Comparison of ENCODE assay signal across 8 mouse cellular contexts in the genomic region with DNA sequence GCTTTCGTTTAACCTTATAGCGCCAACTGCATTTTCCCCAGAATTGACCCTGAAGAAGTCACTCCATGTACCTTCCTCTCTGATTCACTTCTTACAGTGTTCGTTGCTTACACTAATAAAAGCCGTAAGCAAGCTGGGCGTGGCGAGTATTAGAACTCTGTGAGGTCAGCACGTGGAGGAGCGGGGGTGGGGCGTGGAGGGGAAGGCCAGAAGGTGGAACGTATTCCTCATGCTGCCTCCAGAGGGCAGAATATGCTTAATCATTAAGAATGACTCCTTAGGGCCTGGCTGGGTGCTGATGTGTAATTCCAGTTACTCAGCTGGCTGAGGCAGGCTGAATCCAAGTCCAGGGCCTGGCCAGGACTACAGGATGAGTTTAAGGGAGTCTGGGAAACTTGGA.
DNase-seq lines count a peak whose midpoint lies in the region; ATAC-seq and TF ChIP-seq lines count a peak whose summit lies in the region.

No protein-coding gene starts in this region.

- peak overlapping the region; percentile 53 for H3K4me2 ChIP-seq in hindbrain, embryonic 16.5 days (ENCODE audit: low read length)
- peak overlapping the region; percentile 42 for H3K4me2 ChIP-seq in midbrain, postnatal 0 days (ENCODE audit: low read depth, low read length, poor library complexity, severe bottlenecking)
- peak overlapping the region; percentile 48 for H3K4me2 ChIP-seq in stomach, embryonic 15.5 days

- H3K4me1 ChIP-seq in hindbrain, embryonic 16.5 days (ENCODE audit: control insufficient read depth, insufficient read depth, low read depth, low read length): no peaks in the 10 kb centered on the region
- H3K4me1 ChIP-seq in midbrain, postnatal 0 days (ENCODE audit: insufficient read depth, low read length): no peaks in the 10 kb centered on the region
- no peaks in the 10 kb centered on the region for H3K4me1 ChIP-seq in stomach, embryonic 15.5 days

- intact Hi-C loops in gastrocnemius, adult 2 months (cut with DNase I): loop anchor here (5.0 kb wide), 1 partner anchor 314 kb away; no protein-coding TSS in a partner anchor

- WGBS in hindbrain, embryonic 16.5 days: 13% methylated on average over 10 of the region's 10 CpGs
- WGBS in midbrain, postnatal 0 days: 15% methylated on average over 10 of the region's 10 CpGs
- WGBS in stomach, embryonic 15.5 days: 12% methylated on average over 10 of the region's 10 CpGs

- peak; percentile 56 for TF ChIP-seq CTCF in gastrocnemius, adult 2 months (IDR thresholded peaks at IDR 0.05)
- peak; percentile 63 for TF ChIP-seq CTCF in midbrain, postnatal 0 days (IDR thresholded peaks at IDR 0.05)

- no peaks in the 10 kb centered on the region for H3K36me3 ChIP-seq in hindbrain, embryonic 16.5 days (ENCODE audit: control insufficient read depth, insufficient read depth, low read length)
- no peaks in the 10 kb centered on the region for H3K36me3 ChIP-seq in midbrain, postnatal 0 days (ENCODE audit: insufficient read depth, low read length)
- no peaks in the 10 kb centered on the region for H3K36me3 ChIP-seq in stomach, embryonic 15.5 days

- H3K9me3 ChIP-seq in hindbrain, embryonic 16.5 days (ENCODE audit: control insufficient read depth, low read length): no peaks in the 10 kb centered on the region; the same call in 1 of the 2 replicates
- no peaks in the 10 kb centered on the region for H3K9me3 ChIP-seq in midbrain, postnatal 0 days (ENCODE audit: low read length)
- H3K9me3 ChIP-seq in stomach, embryonic 15.5 days: no peaks in the 10 kb centered on the region

- H3K4me3 ChIP-seq in gastrocnemius, adult 2 months: peak overlapping the region; percentile 49
- peak overlapping the region; percentile 32 for H3K4me3 ChIP-seq in hindbrain, embryonic 16.5 days (ENCODE audit: low read length)
- H3K4me3 ChIP-seq in midbrain, postnatal 0 days (ENCODE audit: low read depth, low read length): peak overlapping the region; percentile 11; the same call in 1 of the 2 replicates
- peak overlapping the region; percentile 31 for H3K4me3 ChIP-seq in stomach, embryonic 15.5 days (replicated peaks)

- peak; percentile 45; the same call in 1 of the 2 replicates for ATAC-seq in hindbrain, embryonic 16.5 days
- no peak for ATAC-seq in midbrain, postnatal 0 days (ENCODE audit: low FRiP score)
- peak; percentile 41; the same call in 1 of the 2 replicates for ATAC-seq in stomach, embryonic 15.5 days (ENCODE audit: insufficient read depth, low FRiP score, low read depth)

- H3K9ac ChIP-seq in hindbrain, embryonic 16.5 days (ENCODE audit: low read depth, low read length): no peak overlapping the region; the same call in 1 of the 2 replicates
- H3K9ac ChIP-seq in midbrain, postnatal 0 days (replicated peaks; ENCODE audit: low read length, poor library complexity, severe bottlenecking): no peak overlapping the region
- no peak overlapping the region for H3K9ac ChIP-seq in stomach, embryonic 15.5 days

- peak; percentile 55 to 66 for DNase-seq in urinary bladder, adult 18-20 months (ENCODE audit: low spot score in 2 of 2)
- DNase-seq in urinary bladder, adult 2 months (ENCODE audit: low spot score): no peak
- DNase-seq in cerebellum, adult 8-10 months: peak; percentile 18
- peak; percentile 71 for DNase-seq in gastrocnemius, adult 2 months
- peak; percentile 78 for DNase-seq in liver
- DNase-seq in midbrain, postnatal 0 days (ENCODE audit: low spot score): peak; percentile 73

- no peak overlapping the region for H3K27ac ChIP-seq in gastrocnemius, adult 2 months
- H3K27ac ChIP-seq in hindbrain, embryonic 16.5 days (ENCODE audit: low read depth, low read length): no peak overlapping the region
- H3K27ac ChIP-seq in midbrain, postnatal 0 days (ENCODE audit: low read depth, low read length): no peak overlapping the region
- no peak overlapping the region for H3K27ac ChIP-seq in stomach, embryonic 15.5 days

- H3K27me3 ChIP-seq in hindbrain, embryonic 16.5 days (replicated peaks; ENCODE audit: control insufficient read depth, insufficient read depth, low read length): no peaks in the 10 kb centered on the region
- H3K27me3 ChIP-seq in midbrain, postnatal 0 days (ENCODE audit: insufficient read depth, low read length): no peaks in the 10 kb centered on the region
- H3K27me3 ChIP-seq in stomach, embryonic 15.5 days (replicated peaks): no peaks in the 10 kb centered on the region
